Mouse (Mus musculus) CD8-positive naive resting alpha-beta T cell, adult 2 months (primary cell): ENCODE results near the gene Tsr1.

Experiments
- DNase-seq, 2 experiments: peaks; one replicate each; pipeline ENCODE4 v3.0.0; 2022; ENCODE audit warnings: low read depth in 2 of 2, low spot score in 2 of 2

Gene Tsr1

DNA sequence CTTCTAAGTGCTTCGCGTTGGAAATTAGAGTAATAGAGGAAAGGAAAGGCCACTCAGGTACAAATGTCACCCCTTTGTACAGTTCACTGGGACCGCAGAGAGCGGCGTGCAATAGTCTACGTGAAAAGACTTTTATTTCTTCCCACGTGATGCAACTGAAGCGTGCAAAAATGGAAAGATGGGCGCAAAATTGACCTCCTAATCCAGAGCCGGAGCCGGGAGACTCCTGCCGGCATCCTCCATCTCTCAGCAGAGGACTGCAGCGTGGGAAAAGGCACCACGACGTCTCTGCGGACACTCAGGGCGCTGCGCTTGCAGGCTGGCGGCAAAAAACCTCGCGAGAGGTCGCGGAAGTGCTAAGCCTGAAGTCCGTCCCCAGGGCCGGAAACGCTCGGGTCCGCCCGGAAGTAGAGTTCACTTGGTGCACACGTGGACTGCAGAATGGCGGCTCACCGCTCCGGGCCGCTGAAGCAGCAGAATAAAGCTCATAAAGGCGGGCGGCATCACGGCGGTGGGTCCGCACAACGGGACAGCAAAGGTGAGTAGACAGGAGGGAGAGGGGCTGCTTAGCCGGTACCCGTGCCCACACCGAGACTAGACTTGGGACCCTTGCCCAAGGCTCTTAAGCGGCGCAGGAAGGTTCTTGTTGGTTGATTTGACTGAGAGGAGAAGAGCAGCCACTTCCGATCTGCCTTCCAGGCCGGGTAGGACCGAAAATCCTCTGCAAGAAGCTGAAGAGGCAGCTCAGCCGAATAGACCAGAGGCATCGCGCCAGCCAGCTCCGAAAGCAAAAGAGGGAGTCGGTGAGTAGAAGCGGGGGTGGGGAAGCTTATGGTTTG is at the start of gene Tsr1:
TSS of gene Tsr1 (plus strand) at position 394 of the 839 bp plus-strand sequence.
- peak; percentile 76 to 77 for DNase-seq

DNA sequence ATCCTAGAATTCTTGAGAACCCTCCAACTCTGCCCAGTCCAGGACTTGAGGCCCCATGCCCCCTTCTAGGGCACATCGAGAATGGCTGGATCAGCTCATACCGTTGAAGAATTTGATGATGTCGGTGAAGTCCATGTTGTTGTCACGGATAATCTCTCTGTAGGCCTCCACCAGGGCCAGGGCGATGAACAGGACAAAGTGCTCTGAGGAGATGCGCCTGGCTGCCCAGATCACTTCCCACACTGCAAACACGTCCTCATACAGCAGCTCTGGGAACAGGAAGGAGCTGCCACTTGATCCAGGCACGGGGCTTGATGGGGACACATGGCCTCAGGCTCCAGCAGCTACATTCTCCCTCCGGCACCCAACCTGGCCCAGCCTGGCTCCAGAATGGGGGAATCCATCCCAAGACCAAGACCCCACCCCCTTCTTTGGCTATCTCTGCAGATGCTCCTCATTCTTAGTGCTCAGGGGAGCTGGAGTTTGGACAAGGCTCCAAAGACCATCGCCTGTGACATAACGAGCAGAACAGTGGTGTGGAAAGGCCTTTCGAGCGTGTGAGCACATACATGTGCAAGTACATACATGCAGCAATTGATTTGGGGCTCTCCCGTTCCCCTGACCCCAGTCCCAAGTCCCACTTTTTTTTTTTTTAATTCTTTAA is 46.7 kb upstream of the Tsr1 start:
- DNase-seq, result no peak

DNA sequence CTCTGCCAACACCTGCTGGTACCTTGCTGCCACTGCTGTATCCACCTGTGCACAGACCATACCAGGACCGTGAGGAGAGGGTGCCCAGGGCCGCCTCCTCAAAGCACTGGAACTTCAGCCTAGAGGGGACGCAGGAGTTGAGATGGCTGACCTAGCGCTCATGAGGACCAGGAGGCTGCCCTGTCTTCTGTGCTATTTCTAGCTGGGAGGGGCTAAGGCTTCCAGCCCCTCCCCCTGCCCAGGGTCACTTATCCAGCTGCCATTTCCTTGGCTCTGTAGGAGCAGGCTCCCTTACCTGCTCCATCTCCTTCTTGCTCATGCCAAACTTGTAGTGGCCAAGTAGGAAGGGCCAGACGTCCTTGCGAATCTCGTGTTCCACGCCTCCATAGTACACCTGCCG is 40.1 kb upstream of the Tsr1 start:
- no peak for DNase-seq

DNA sequence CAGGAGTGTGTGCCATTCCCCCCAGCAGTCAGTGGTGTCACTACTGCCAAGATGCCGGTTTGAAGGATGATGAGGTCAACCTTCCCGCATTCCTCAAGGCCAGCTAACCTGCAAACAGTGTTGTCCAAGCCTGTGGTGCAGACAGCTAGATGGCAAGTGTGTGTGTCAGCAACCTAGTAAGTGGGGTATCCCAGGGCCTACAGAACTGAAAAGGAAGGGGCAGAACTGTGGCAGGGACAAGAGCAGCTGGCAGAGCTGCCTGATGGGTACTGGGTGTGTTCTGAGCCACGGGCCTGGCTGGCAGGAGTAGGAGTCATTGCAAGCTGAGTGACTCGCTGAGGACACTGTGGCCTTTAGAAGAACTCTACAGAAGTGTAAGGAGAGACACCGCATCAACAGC is 35.7 kb upstream of the Tsr1 start:
- DNase-seq, result no peak

DNA sequence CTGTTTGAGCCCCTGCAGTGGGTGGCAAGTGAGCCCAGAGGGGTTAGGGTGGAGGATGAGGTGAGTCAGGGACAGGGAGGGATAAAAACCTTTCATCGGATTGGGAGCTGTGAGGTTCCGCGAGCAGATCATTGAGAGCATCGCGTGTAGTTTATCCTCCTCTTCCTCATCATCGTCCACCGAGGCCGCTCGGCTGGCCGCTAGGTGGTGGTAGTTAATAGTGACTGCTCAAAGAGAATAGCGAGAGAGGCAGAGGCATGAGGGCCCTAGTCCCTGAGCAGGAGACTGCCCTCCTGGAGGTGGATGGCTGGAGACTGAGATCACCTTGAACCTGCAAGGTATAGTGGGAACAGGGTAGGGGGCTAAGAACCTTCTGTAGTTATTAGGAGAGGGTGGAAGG is 34.4 kb upstream of the Tsr1 start:
- DNase-seq, result no peak

DNA sequence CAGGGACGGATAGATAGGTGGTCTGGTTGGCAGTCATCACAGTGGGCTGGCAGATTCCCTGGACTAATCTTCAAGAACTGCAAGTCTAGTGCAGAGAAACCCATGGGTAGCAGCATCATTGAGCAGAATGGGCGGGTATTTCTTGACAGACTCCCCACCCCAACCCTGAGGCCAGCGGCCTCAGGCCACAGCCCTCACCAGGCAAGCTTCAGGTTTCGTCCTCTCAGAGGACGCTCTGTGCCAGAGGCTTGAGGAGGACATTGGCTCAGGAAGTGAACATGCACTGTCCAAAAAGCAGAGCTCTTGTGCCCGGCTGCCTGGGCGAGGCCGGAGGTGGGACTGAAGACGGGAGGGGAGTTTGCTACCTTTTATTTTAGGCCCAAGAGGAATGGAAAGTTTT is 33.5 kb upstream of the Tsr1 start:
- no peak for DNase-seq

DNA sequence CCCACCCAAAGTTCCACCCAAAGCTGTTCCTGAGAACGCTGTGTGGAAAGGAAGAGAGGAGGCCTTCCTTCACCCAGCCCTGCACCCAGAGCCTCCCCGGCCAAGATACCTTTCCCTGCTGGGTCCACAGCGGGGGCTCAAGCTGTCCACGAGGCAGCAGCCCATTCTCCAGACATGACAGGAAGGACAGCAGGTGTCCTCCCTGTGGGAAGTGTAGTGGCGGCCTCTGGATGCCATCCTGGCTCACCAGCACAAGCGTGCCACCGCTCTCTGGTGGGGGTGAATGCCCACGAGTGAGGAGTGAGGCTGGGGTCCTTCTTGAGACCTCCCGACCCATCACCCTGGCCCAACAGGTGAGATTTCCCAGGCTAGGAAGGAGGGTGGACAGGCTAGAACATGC is 32.6 kb upstream of the Tsr1 start:
- no peak for DNase-seq

DNA sequence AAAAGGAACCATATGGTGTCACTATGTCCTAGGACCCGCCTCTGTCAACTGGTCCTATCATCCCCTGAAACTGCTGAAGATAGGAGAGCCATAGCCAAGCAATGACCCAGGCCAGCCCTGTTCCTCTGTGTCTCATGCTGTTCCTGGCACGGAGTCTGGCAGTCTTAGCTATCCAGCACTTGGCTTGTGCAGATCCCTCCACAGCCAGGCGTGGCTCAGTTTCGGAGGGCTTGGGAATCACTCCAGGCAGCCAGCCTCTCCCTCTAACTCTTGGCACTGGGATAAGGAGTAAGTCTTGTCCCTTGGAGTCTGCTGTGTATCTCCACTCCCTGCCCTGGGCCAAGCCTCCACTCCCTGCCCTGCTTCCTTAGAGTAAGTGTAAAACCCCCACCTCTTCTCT is 31.2 kb upstream of the Tsr1 start:
- DNase-seq, result no peak

DNA sequence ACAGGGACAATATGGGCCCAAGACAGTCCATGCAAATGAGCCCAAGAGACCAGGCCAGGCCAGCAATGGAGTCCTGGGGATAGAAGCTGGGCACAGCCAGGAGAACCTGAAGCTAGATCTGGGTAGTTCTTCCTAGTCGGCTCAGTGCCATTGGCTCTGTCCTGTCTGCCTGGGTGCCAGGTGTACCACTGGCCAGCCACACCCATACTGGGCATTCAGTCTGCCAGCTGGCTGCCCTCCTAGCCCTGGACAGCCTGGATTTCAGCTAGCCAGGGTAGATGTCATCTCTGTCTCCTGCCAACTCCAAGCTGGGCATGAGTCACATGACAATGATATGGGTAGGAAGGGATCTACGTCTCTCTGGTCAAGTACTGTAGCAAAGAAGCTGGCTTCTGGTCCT is 30.7 kb upstream of the Tsr1 start:
- no peak for DNase-seq

DNA sequence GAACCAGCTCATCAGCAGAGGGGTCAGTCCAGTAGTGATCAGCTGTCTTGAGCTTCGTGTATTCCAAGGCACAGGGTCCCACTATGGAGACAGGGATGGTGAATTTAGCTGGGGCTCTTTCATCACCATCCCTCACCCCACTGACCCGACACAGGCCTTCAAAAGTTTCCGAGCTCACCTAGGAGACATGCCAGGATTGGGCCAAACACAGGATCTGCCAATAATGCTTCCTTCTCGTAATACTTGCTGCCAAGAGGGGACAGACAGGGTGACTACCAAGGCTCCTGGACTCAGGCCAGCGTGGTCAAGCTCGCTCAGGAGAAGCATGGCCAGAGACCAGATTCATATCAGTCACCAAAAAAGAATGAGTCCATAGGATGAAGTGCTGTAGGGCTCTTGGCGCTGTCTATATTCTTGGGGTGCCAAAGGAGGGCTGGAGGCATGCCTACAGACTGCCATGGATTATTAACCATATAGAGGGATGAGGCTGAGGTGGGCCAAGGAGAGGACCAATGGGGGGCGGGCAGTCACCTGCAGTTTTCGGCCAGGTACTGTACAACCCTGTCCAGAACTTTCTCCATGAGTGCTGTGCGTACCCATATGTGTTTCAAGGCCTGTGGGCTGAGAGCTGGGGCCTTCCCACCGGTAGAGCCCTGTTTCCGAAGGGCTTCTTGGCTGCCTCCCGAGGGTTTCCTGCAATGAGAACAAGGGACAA is 29.7 kb upstream of the Tsr1 start:
- no peak for DNase-seq

DNA sequence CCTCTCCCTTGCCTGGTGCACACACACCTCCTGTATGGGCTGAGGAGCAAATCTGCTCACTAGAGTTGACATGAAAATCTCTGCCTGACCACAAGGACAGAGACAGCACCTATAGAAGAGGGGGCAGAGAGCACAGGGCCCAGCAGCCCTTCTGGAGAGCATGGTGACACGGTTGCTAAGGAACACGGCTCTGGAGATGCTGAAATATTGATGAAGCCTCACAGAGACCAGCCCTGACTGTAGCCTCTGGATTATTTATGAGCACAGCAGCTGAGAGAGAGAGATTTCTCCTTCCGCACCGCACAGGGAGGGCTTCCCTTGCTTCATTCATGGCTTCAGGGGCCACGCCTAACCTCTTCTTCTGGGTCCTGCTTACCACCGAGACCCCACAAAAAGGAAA is 28.3 kb upstream of the Tsr1 start:
- DNase-seq, result no peak

DNA sequence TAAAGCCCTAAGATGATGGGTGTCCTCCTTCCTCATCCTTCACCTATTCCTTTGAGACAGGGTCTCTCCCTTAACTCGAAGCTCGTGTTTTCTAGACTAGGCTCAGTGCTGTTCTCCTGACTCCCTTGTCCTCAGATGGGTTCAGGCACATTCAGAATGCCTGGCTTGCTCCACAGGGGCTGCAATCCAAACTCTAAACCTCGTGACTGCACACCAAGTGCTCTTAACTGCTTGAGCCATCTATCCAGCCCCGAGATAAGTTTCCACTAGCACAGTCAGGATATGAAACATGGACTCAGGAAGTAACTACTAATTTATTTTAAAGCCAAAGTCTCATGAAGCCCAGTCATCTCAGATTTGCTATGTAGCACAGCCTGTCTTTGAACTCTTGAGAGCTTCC is 27.3 kb upstream of the Tsr1 start:
- DNase-seq, result no peak

DNA sequence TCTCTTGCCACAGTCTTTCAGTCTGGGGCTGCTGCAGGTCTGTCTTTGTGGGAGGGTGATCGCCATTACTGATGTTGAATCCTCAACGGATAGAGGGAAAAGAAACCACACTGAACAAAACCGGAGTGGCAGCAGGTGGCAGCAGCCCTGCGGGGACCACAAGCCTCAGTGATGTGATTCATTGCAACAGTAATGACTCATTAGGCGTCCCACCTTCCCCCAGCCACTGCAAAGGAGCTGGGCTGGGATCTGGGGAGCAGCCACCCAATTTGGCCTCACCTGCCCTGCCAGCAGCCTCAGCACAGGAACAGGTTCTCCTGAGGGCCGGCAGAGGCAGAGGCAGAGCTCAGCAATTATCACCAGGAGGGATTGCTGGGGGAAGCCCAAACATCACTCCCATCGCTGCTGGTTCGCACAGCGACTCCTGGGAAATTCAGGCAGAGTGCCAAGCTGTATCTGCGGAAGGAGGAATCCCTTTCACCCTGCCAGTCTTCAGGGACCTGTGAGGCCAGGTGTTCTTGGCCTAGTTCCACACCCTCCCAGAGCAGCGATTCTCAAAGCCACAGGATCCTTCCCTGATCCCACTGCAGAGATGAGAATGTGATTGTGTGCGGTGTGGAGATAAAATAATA is 26.8 kb upstream of the Tsr1 start:
- no peak for DNase-seq

DNA sequence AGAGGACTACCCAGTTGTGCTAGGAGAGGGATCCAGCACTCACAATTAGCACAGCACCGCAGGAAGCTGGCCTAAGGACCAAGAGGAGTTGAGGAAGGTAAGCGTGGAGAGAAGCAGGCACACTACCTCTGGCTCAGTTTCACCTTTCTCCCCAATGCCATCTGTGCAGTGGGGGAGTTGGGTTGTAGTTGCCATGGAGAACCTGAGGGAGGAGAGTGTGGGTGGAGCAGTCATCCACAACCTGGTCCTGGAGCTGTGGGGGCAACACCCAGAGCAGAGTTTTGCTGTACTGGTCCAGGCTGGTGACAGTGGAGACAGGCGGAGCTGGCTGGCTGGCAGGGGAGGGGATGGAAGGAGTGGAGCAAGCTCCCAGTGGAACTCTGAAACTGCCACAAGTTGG is 23.2 kb upstream of the Tsr1 start:
- no peak for DNase-seq

DNA sequence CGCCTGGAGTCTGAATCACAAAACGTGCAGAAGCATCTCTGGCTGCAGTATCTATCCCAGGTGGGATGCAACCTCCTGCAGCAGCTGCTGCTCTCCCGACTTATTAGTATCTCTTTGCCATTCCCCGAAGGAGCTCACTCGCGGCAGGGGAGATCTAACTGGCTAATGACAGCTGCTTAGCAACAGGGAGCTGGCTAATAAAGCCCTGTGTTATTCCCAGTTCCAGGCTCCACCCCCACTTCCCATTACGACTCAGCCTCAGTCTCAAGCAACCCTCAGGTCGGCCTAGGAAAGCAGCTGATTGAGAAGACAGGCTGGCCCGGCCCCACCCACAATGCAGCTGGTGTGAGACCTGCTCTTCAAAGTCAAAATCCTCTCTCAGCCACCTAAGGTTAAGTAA is 21.1 kb upstream of the Tsr1 start:
- DNase-seq, result no peak

DNA sequence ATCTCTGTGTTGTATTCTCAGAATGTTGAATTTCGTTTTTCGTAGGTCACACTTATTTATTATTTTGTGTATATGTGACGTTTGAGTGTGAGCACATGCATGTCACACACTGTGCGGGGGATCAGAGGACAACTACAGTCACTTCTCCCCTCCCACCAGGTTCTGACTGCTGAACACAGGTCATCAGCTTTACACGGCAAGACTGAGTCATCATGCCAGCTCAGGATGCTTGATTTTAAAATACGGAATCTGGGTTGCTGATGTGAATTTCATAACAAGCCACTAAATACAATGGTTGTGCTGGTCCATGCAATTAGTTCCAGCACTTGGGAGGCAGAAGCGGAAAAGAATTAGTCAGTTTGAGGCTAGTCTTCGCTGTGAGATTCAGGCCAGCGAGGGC is 16.9 kb upstream of the Tsr1 start:
- DNase-seq, result no peak

DNA sequence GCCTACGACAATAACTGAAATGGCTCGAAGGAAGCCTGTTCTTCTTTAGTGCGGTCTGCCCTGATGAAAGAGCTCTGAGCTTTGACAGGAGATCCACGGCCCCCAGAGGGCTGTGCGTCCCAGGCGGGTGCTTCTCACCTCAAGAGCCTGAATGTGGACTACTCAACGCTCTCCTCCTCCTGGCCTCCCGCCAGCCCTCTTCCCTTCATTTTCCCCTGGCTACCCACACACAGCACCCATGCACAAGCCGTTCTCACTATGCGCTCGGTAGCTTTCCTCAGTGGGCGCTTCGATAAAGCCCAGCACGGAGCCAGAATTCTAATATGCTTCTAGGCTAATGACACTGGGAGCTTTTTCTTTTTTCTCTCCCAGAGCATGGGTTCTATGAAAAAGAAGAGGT is 15.9 kb upstream of the Tsr1 start:
- no peak for DNase-seq

DNA sequence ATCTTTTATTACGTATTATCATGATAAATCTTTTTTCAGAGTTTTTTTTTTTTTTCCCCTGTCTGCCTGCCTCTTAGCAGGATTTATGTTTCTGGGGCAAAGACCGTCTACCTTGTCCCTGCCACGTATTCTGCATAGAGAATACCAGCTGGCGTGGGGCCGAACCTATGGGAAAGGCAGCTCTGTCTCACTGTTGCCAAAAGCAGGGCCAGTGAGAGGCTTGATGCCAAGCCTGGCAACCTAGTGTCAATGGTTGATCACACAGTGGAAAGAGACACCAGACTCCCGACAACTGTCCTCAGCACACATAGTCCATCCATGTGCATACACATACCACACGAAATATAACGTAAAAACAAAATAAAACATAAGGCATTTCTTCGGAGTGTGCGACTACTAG is 14.8 kb upstream of the Tsr1 start:
- no peak for DNase-seq

DNA sequence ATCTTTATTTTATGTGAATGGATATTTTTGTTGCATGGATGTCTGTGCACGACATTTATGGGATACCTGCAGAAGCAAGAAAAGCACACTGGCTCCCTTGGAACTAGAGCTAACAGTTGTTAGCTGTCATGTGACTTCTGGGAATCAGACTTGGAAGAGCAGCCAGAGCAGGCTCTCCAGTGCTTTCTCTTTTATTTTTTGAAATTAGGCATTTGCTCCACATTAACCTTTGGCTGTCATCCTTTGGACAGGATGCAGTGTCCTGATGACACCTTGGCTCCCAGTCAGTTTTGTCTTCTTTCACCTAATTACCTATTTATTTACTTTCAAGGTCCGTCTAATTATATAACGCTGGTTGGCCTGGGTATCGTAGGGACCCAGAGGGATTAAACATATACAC is 3.3 kb upstream of the Tsr1 start:
- no peak for DNase-seq

DNA sequence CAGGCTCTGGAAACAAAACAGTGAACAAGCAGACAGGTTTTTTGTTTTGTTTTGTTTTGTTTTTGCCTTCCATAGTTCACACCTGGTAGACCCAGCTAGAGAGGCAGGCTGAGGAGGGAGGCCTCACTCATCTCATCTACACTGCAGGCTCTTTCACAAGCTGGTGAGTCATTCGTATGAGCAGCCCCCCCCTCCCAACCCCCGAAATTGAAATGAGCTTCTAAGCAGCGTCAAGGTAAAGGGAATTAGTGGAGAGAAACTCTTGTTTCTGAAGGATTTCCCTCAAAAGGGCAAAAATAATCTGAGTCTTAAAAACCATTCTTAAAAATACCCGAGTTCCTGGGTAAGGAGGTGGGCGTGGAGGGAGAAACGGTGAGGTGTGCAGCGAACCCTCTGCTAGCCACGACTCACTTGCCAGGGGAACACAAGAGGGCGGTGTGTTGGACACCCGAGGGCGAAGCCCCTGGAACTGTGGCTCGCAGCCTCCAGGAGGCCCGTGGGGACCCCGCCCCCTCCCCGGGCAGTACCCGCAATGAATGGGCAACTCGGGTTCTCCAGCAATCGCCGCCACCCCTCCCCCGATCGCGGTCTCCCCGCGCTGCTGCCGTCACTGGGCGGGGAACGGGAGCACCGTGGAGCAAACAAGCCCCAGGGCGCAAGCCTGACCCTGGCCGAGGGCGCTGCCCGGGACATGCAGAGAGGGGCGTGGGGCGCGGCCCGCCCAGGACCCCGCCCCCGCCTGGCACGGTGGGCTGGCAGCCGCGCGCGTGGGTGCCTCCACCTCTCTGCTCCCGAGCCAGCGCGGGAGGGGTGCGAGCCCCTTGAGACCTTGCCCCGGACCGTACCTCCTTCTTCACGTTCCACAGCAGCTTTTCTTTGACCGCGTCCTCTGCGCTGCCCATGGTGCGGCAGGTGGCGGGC is 1.6 kb upstream of the Tsr1 start:
- DNase-seq, result peak; percentile 23 to 36
